Mouse (Mus musculus) ES-Bruce4 (cell line): Measurements from ENCODE around the gene Zfyve16.

ENCODE experiments used
- CTCF ChIP-seq: IDR thresholded peaks from one replicate; pipeline ENCODE4 v1.8.1; 2011; ENCODE audit warnings: low read depth, low read length
- EP300 ChIP-seq: IDR thresholded peaks from 2 replicates; pipeline ENCODE4 v1.6.1; 2011; ENCODE audit warnings: low read depth, low read length; ENCODE audit not compliant: insufficient read depth
- POLR2A ChIP-seq: IDR thresholded peaks from one replicate; pipeline ENCODE4 v1.8.1; 2011; ENCODE audit warnings: low read length; ENCODE audit not compliant: insufficient read depth

DNA sequence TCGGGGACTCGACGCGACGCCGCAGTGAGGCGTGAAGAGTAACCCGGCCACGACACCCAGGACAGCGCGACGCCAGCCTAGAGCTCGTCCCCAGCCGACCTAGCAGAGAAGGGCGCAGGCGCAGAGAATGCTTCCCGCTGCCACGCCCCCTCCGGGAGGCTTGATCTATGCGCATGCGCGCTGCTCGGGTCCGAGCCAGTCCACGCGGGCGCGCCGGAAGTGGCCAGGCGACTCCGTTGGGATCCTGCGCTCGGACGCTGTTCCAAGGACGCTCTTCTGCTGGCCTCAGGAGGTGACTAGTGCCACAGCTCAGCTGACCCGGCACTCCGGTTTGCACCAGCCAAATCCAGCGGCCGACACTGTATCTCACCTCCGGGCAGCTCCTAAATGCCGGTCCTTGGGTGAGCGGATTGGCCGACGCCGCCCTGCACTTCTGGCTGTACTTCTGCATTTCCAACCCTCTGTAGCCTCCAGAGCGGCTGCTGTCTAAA, at the start of gene Zfyve16:
- no peak for TF ChIP-seq CTCF
- TF ChIP-seq POLR2A = peak; percentile 57
- TF ChIP-seq EP300 = no peak
